Mouse (Mus musculus) left cerebral cortex, postnatal 36 days (tissue): Measurements from ENCODE around the gene Fip1l1. TPM values are rescaled to one million over a fixed set of nuclear protein-coding genes. Genes with fewer than 3 reads are reported as not detected.

ENCODE experiments used
- DNase-seq, 2 experiments: peaks; one replicate each; pipeline ENCODE4 v3.0.0; 2021 to 2022; ENCODE audit warnings: low spot score in 2 of 2, mixed read lengths in 1 of 2
- intact Hi-C: fragments of 180-260 bp; cut with DNase I; formaldehyde crosslinking; loops from one replicate; pipeline ENCODE4 v1.15.1; 2025
- total RNA-seq, 2 experiments: library from RNA; stranded (reverse); gene quantifications; 2 replicates each; pipeline ENCODE4 v1.2.3; 2021

Gene Fip1l1
- 10 to 100 TPM; 55.5 to 71.2 TPM for total RNA-seq

DNA sequence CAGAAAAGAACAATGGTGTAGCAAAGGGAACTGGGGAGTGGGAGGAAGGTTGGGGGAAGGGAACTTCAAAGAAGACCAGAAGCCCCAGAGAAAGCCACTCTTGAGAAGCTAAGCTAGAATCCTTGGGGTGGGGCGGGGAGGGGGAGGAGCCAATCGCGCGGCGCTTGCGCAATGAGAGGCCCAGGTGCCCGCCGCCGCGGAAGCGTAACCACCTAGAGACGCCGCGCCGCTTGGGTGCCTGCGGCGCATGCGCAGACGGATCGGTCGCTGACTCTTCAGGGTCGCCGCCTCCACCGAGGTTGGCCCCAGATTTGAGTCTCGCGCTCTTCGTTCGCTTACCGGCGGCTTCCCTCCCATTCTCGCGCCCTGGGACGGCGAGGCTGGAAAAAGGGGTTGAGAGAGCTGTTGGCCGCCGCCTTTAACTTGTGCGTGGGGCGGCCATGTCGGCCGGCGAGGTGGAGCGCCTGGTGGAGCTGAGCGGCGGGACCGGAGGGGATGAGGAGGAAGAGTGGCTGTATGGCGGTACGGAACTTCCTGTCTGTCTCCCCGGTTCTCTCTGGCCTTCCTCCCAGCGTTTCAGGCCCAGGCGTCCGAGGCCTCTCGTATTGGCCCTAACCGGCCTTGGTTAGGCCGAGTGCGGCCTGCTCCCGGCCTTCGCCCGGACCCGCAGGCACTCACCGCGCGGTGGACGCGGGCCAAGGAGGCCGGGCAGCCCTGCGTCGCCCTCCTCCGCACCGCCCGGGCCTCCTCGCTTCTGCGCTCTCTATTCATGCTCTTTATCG is at the start of gene Fip1l1:
Gene Fip1l1 (plus strand): TSS at position 210 of the 782 bp plus-strand sequence.
- intact Hi-C loops: loop anchor here (10.0 kb wide), 2 partner anchors 221 to 619 kb away; partner anchors contain the start of gene Pdgfra
- peak; percentile 92 to 95 for DNase-seq

DNA sequence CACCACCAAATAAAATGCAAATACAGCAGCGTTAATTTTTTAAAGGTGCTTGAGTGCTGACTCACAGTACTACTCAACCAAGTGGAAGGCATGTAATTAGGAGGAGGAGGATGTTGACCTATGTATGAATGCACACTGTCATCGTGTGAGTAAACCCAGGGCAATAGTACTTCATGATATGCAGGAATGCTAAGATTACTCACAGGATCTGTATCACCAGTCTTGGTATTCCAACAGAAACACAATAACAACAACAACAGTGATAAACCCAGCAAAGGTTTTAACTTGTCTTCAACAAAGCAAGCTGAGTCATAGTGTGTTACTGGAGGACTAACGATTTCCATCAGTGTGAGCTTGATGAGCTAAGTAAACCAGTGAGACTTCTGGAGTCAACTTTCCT is 42.5 kb upstream of the Fip1l1 start:
- DNase-seq: no peak
- intact Hi-C loops: no loop called here

DNA sequence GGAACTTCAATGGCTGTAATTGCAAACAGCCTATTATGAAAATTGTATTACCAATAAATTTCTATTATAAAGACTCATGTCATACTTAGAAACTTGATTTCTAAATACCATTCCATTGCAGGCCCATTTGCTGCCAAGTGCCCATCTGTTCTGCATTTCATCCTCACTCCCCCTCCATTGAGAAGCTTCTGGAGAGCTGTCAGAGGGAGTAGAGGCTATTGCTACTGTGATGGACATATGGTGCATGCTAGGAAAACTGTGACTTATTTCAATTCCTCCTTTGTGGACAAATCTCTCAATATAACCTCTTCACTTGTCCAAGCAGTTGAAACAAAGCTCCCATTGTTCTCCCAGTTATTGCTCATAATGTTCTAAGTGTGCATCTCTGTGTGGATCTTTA is 23.6 kb upstream of the Fip1l1 start:
- intact Hi-C loops: no loop called here
- DNase-seq: no peak

DNA sequence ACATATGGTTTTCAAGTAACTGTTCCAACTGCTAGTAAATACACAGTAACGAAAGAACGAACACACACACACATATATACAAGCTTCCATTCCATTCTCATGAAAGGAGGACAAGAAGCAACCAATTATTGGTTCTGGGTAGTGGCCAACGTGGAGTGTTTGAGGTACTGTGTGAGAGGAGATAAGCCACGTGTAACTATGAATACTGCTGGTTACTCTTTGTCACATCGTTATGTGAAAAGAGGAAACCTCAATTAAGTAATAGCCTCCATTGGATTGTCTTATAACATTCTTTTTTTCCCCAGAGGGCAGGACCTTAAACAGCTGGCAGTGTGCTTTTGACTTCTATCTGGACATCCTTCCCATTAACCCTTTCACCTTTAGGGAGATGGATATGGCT is 8.2 kb upstream of the Fip1l1 start:
- intact Hi-C loops: no loop called here
- no peak for DNase-seq

DNA sequence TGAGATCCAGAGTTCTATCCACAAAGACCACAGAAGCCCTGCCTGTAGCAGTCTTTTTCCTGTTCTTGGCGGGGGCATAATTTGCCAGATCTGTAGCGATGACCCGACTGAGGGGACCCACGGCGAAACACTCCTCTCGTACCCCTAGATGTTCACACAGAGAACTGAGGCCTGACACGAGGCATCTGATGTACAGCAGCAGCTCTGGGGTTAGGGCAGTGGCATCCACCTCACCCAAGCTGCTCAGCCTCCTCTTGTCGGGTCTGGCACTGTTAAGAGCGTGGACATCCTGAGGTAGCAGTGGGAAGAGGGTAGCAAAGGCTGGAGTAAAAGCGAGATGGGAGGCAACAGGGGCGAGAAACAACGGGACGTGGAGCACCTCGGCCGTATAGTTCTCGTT is 4.5 kb upstream of the Fip1l1 start:
- intact Hi-C loops: loop anchor here (10.0 kb wide), 2 partner anchors 216 to 624 kb away; partner anchors contain the start of gene Pdgfra
- DNase-seq: peak in 1 of 2 experiments; percentile 5

DNA sequence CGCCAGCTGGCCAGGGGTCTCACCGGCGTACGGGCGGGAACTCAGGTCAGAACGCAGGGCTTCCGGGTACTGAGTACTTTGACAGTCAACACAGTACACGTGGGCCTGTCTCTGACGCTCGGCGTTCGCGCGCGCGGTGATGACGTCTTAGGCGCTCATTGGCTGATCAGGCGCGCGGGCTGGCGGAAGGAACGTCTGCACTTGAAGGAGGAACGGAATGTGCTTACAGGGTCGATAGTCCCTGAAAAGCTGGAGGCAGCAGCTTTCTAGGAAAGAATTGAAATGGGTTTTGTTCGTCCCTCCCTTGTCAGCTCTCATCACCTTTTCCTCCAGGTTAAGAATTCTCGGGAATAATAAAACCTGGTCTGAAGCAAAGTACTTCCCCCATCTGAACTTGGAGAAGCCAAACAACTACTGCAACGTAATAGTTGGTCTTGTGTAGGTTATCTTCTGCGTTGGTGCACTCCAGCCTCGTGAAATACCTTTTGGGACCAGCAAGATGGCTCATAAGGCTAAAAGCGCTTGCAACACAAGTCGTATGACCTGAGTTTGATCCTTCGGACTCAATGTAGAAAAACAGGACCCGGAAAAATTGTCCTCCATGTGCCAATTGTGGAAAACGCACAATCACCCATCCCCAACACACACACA is 3.5 kb upstream of the Fip1l1 start, which contains the start of gene Scfd2:
Gene Scfd2 (minus strand): TSS at position 130 of the 651 bp plus-strand sequence.
- intact Hi-C loops: loop anchor here (10.0 kb wide), 2 partner anchors 217 to 623 kb away; partner anchors contain the start of gene Pdgfra
- DNase-seq: peak; percentile 97

DNA sequence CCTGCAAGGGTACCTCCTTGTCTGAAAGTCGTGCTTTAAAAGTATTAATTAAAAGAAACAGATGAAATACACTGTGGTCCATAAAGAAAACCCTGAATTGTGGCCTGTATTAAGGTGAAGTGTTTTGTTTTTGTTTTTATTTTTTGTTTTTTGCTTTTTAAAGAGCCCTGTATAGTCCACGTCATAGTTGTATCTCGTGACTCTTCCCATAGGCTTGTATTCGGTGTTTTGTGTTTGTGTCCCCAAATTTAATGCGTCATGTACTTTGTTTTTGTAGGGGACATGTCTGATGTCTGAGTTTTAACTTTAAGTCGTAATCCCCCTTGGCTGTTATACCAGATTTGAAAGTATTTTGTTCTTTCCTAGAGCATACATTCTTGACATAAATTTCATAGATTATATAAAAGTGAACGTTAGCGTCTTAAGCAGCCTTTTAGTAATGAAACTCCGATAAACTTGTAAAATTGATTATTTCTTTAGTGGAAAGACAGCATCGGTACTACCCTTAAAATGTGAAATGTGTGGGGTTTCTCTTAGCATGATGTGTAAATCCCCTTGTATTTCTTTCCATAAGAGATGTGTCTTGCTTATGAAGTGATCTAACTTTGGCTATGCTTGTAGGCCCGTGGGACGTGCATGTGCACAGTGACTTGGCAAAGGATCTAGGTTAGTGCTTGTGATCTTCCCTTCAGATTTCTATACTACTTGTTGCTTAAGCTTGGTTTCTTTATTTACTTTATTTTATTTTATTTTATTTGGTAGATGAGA is 1.1 kb downstream of the Fip1l1 start:
- no peak for DNase-seq
- intact Hi-C loops: loop anchor here (10.0 kb wide), 2 partner anchors 222 to 618 kb away; partner anchors contain the start of gene Pdgfra

DNA sequence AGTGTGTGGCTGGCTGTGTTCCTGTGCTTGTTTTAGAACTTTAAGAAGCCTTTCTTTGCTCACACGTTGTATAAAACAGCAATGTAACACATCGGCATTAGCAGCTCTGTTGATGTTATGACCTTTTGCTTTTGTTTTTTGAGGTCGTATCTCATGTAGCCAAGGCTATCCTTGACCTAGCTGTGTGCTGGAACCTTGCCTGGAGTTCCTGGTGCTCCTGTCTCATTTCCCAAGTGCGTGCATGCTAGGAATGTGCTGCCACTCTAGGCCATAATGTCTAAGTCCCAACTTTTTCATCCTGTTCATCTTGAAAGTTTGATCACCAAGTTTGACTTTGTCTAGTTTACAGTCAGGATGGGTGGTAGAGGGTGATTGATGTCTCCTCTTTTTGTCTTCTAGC is 10.4 kb downstream of the Fip1l1 start:
- DNase-seq: no peak

DNA sequence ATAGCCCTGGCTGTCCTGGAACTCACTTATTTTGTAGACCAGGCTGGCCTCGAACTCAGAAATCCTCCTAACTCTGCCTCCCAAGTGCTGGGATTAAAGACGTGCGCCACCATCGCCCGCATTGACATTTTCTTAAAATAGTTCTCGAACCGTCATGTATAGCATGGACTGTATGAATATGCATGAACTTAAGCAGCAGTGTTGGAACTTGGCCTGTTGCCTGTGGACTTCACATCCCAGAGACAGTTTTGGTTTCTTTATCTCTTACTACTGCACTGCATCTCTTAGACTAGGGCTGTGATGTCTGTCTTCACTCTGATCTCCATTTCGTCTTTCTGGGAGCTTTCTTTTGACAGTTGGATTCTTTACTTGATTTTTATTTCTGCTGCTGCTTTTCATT is 14.3 kb downstream of the Fip1l1 start:
- intact Hi-C loops: no loop called here
- DNase-seq: peak in 1 of 2 experiments; percentile 9

More for the DNA sequence above, 10.4 kb downstream of the Fip1l1 start:
- intact Hi-C loops: no loop called here

DNA sequence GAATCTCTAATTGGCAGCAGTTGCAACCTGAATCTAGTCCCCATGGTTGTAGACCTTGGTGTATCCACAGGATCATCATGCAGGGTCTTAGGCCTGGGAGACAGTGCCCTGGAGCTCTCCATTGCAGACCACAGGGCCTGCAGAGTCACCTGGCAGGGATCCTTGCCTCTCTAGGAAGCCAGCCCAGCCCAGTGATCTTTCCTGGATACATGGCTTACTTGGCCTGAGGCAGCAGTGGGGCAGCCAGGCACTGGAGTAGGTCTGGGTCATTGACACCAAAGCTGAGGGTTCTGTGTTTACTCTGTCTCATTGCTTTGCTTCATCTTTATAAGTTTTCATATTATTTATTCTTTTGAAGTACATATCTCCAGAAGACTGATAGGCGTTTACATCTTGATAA is 25.9 kb downstream of the Fip1l1 start:
- no peak for DNase-seq
- intact Hi-C loops: no loop called here

DNA sequence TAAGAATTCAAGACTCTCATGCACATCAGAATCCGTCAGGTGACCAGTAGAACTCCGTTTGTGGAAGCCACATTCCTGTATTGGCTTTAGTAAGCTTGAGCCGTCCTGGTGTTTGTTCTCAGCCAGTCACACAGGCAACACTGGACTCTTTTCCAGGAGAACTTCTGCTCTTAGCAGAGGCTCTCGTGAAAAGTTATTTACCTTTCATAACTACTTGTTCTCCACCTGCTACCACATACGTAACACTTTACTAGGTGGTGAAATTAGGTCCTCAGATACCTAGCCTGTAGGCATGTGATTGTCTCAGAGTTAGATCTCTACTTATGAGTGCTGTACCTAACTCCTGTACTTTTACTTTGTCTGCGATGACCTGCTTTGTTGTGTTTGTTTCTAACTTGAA is 36.5 kb downstream of the Fip1l1 start:
- no peak for DNase-seq
- intact Hi-C loops: no loop called here

DNA sequence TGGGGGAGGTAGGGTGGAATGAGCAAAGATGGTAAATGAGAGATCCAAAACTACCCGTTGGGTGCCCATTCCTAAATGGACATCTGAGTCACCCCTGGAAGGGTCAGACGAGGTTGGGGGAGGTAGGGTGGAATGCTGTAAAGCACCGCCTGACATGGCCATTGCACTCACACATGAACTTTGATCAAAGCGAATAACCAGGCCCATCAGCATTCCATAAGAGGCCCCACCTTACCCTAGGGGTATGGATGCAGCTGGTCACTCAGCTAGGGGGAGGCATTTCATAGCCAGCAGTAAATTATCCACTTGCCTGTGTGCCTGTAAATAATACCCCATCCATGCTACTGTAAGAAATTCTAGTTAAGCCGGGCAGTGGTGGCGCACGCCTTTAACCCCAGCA is 53.9 kb downstream of the Fip1l1 start:
- intact Hi-C loops: no loop called here
- DNase-seq: no peak

DNA sequence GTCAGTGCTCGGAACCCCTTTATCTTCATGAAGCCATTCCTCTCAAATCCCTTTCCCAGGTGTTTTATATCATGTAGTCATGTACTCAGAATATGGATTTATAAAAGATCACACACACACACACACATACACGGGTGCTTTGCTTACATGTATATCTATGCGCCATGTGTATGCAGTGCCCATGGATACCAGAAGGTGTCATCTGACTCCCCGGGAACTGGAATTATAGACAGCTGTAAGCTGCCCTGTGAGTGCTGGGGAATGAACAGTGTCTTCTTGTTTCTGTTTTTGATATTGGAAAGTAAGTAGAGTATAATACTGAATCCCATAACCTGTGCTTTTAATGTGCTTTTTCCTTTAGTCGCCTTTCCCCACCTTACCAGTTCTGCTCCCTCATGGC is 56.2 kb downstream of the Fip1l1 start:
- intact Hi-C loops: no loop called here
- DNase-seq: no peak

DNA sequence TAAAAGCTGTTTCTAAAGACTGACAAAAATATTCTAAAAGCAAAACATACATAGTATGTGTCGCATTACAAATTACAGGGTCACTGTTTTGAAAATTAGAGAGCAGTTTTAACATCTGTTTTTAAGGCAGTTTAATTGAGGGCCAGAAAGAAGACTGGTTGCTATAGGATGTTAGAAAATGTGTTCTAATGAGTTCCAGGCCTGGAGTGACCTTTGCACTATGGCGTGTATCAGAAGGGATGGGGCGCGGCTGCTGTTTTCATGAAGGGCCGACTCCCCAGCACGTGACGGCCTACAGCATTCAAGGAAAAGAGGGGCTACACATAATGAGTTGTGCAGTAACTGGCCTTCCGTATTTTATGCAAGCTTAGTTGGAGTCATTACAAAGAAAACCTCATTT is 57.9 kb downstream of the Fip1l1 start:
- intact Hi-C loops: no loop called here
- no peak for DNase-seq

DNA sequence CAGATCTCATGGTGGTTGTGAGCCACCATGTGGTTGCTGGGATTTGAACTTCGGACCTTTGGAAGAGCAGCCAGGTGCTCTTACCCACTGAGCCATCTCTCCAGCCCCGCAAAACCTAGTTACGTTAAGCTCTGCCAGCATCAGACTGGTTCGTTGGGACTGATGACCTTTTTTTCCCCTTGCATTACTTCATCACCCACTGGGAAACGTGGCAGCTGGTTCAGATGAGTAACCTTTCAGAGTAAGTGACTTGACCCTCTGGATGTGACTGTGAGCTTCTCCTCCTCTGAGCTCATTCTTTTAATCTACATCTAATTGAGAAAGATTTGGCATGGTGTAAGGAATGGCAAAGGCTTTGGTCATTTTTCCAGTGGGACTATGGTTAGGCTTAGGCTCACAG is 64.8 kb downstream of the Fip1l1 start:
- no peak for DNase-seq
- intact Hi-C loops: loop anchor here (10.0 kb wide), 1 partner anchor 285 kb away; no protein-coding TSS in a partner anchor

DNA sequence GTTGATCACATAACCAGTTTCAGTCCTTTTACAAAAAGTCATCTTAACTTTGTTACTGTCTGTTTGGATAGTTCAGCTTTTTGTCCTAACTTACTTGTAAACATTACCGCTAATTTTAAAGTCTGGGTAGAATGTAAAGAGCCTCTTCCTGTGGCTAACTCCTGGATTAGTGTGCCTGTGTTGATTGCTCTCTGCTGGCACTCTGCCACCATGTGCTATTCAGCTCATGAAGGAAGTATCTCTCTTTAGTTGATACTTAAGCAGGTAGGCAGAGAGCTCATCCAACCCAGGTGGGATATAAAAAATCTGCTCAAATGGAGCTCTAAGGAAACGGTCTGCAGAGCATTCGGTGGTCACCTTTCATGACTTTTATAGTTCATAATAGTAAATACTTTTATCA is 65.9 kb downstream of the Fip1l1 start:
- intact Hi-C loops: loop anchor here (10.0 kb wide), 1 partner anchor 286 kb away; no protein-coding TSS in a partner anchor
- DNase-seq: no peak

DNA sequence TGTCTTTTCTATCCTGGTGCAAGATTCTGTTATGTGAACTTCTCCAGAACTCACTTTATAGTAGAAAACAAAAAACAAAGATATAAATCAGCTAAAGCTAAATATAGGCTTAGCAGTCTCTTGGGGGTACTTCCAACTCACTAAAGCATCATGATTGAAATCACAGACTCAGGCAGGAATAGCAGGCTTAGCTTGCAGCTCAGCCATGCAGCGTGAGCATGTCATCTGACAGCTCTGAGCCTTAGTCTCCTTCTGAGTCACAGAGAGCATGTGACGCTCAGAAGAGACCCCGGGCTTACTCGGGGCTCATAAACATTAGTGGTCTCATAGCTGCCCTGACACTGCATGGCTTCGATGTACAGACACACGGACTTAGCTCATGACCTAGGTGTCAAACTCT is 66.7 kb downstream of the Fip1l1 start:
- DNase-seq: no peak
- intact Hi-C loops: loop anchor here (10.0 kb wide), 1 partner anchor 287 kb away; no protein-coding TSS in a partner anchor

DNA sequence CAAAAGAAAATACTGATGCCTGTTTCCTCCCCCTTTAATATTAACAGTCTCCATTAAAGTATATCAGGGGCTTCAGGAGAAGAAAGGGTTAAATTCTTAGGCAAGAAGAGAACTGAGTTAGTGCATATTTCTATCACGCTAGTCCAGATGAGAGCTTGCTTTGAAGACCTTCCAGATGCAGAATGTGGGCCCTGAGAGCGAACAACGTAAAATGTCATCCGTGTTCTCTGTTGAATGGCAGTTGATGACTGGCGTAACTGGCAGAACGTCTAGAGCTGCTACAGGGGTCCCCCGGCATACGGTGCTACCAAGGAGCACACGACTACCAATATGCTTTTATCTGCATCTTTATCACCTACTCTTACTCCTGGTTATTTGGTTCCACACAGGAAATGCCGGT is 67.1 kb downstream of the Fip1l1 start:
- intact Hi-C loops: loop anchor here (10.0 kb wide), 1 partner anchor 288 kb away; no protein-coding TSS in a partner anchor
- no peak for DNase-seq

DNA sequence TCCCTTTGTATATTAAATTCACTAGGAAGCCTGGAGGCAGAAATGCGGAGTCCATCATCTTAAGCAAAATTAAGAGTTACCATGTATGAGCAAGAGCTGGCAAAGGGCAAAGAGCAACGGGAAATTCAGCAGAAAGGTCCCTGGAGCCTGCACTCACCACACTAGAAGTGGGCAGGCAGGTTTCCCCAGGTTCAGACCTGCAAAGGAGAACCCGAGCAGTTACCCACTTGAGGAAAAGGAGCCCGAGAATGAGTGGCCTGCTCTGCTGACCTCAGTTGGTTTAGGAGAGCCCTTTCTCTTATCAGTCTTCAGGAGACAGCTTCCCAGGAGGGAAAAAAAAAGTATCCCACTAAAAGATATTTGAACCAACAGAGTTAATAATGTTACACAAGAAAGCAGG is 68.1 kb downstream of the Fip1l1 start:
- intact Hi-C loops: loop anchor here (10.0 kb wide), 1 partner anchor 289 kb away; no protein-coding TSS in a partner anchor

DNA sequence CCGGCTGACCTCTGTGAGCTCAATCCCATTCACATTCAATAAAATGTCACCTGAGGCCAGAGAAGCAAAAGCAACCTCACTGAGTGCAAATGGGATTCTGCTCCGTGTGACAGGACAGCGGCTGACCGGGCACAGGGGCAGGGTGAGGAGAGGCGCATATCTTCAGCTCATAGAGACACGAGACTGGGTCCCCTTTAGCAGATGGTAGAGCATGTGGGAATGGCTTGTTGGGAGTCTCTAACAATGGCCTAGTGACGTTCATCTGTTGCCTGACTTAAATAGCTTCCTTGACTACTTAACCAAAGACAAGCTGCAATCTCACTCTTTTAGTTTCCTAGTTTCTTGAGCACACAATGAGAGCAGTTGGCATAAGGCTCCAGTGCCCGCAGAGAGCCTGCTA is 71.0 kb downstream of the Fip1l1 start:
- intact Hi-C loops: loop anchor here (10.0 kb wide), 1 partner anchor 291 kb away; no protein-coding TSS in a partner anchor
- no peak for DNase-seq

More for the DNA sequence above, 68.1 kb downstream of the Fip1l1 start:
- DNase-seq: no peak
